Comparison of ENCODE assay signal across 1 mouse cellular context in genomic region chr3:89960469-89960868, GRCm38 (mm10).
A peak's percentile ranks its signal among the peaks of the same experiment; 100 is the strongest.
TF ChIP-seq lines count a peak whose summit lies in the region.

No protein-coding gene starts in this region.

TF ChIP-seq in CH12.LX, 34 proteins besides CTCF, POLR2A, EP300 and RAD21 (continued from another document):
- TF ChIP-seq IRF4 (IDR thresholded peaks at IDR 0.05; ENCODE audit: low read depth, low read length) (no peak), UBTF (IDR thresholded peaks at IDR 0.05; ENCODE audit: low read depth, low read length) (0 out of 2 replicates have a peak, but pooled peaks have one; percentile 44), E2F4 (IDR thresholded peaks at IDR 0.05; ENCODE audit: insufficient replicate concordance, low read depth, low read length) (no peak), ZC3H11A (IDR thresholded peaks at IDR 0.05; ENCODE audit: low read depth, low read length) (no peak), RCOR1 (conservative IDR thresholded peaks at IDR 0.05; ENCODE audit: low read depth, low read length) (no peak), SIN3A (IDR thresholded peaks at IDR 0.05; ENCODE audit: low read length) (peak; percentile 85; the same call in 1 of the 2 replicates), ETS1 (conservative IDR thresholded peaks at IDR 0.05; ENCODE audit: low read depth, low read length) (no peak), BHLHE40 (IDR thresholded peaks at IDR 0.05; ENCODE audit: low read depth, low read length) (0 out of 2 replicates have a peak, but pooled peaks have one; percentile 16), TCF12 (IDR thresholded peaks at IDR 0.05; ENCODE audit: low read depth, low read length) (peak; percentile 41; the same call in 1 of the 2 replicates), USF1 (IDR thresholded peaks at IDR 0.05; ENCODE audit: low read depth, low read length) (no peak), JUND (conservative IDR thresholded peaks at IDR 0.05; ENCODE audit: low read depth, low read length) (no peak), ELF1 (IDR thresholded peaks at IDR 0.05; ENCODE audit: low read depth, low read length) (peak; percentile 43; the same call in 1 of the 2 replicates), MXI1 (IDR thresholded peaks at IDR 0.05; ENCODE audit: low read depth, low read length) (peak; percentile 86), NRF1 (IDR thresholded peaks at IDR 0.05; ENCODE audit: low read depth, low read length) (peak; percentile 67), MYC (IDR thresholded peaks at IDR 0.05; ENCODE audit: low read depth, low read length) (no peak), ZMIZ1 (IDR thresholded peaks at IDR 0.05; ENCODE audit: low read depth, low read length) (no peak), CHD2 (IDR thresholded peaks at IDR 0.05; ENCODE audit: low read length) (no peak), TBP (conservative IDR thresholded peaks at IDR 0.05; ENCODE audit: low read depth, low read length) (no peak), MAFK (IDR thresholded peaks at IDR 0.05; ENCODE audit: insufficient replicate concordance, low read length) (no peak), ZNF384 (IDR thresholded peaks at IDR 0.05; ENCODE audit: low read depth, low read length) (no peak), MAZ (IDR thresholded peaks at IDR 0.05; ENCODE audit: low read depth, low read length) (0 out of 2 replicates have a peak, but pooled peaks have one; percentile 42), KAT2A (IDR thresholded peaks at IDR 0.05; ENCODE audit: insufficient replicate concordance, low read length) (no peak), MAX (IDR thresholded peaks at IDR 0.05; ENCODE audit: low read length) (peak; percentile 67; the same call in 1 of the 2 replicates), GABPA (IDR thresholded peaks at IDR 0.05; ENCODE audit: insufficient replicate concordance, low read depth, low read length) (no peak), MEF2A (IDR thresholded peaks at IDR 0.05; ENCODE audit: borderline replicate concordance, low read depth, low read length) (0 out of 2 replicates have a peak, but pooled peaks have one; percentile 14), HCFC1 (IDR thresholded peaks at IDR 0.05; ENCODE audit: low read depth, low read length) (no peak)
